Mouse (Mus musculus): Measurements from ENCODE around the gene C6.

DNA sequence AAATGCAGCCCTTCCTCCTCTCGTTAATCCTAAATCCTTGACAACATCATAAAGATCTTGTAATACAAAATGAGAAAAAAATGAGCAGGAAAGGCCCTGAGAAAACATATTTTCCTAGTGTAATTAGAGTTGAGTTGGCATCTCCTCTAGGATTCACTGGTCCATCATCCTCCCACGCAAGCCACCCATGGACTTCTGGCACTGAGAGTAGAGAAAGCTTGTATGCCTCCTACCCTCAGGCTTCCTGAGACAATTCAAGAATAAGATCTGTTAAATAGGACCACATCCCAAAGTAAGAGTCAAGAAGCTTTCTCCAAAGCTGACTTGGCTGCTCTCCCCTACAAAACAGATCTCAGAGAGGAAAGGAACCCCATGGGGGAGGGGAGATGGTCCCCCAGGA lies 88.7 kb downstream of the C6 start:
- TF ChIP-seq CTCF (IDR thresholded peaks at IDR 0.05; ENCODE audit: control insufficient read depth, insufficient read depth, low read length) (no peak), POLR2A (IDR thresholded peaks at IDR 0.05; ENCODE audit: borderline replicate concordance, control insufficient read depth, low read depth, low read length) (no peak)

Measured in bone marrow, adult 2 months (tissue).